Mouse (Mus musculus) liver, embryonic 12.5 days (tissue): Measurements from ENCODE around the gene Dpy19l1. TPM values are rescaled to one million over a fixed set of nuclear protein-coding genes. Genes with fewer than 3 reads are reported as not detected.

Experiments
- ATAC-seq: fragments of 200-750 bp; cut with Nextera tagmentation; 2 replicates; pipeline ENCODE4 v1.8.0; 2017; ENCODE audit warnings: moderate number of reproducible peaks, mild to moderate bottlenecking, moderate library complexity
- H3K27ac ChIP-seq: fragments of 300-500 bp; sonication (generic); 2 replicates; pipeline ENCODE4 v1.5.1; 2016; ENCODE audit warnings: mild to moderate bottlenecking
- H3K27me3 ChIP-seq: fragments of 300-500 bp; sonication (generic); replicated peaks from 2 replicates; pipeline ENCODE4 v1.6.1; 2016; ENCODE audit warnings: mild to moderate bottlenecking, moderate library complexity
- H3K36me3 ChIP-seq: fragments of 300-500 bp; sonication (generic); 2 replicates; pipeline ENCODE4 v1.6.1; 2016; ENCODE audit warnings: mild to moderate bottlenecking, moderate library complexity
- H3K4me1 ChIP-seq: fragments of 300-500 bp; sonication (generic); 2 replicates; pipeline ENCODE4 v1.6.1; 2016
- H3K4me2 ChIP-seq: fragments of 300-500 bp; sonication (generic); 2 replicates; pipeline ENCODE4 v1.6.1; 2016; ENCODE audit warnings: mild to moderate bottlenecking, moderate library complexity
- H3K4me3 ChIP-seq: fragments of 300-500 bp; sonication (generic); 2 replicates; pipeline ENCODE4 v1.5.1; 2016; ENCODE audit warnings: mild to moderate bottlenecking, moderate library complexity
- H3K9ac ChIP-seq: fragments of 300-500 bp; sonication (generic); 2 replicates; pipeline ENCODE4 v1.6.1; 2016; ENCODE audit warnings: mild to moderate bottlenecking, moderate library complexity
- H3K9me3 ChIP-seq: fragments of 300-500 bp; sonication (generic); replicated peaks from 2 replicates; pipeline ENCODE4 v1.6.1; 2016; ENCODE audit warnings: mild to moderate bottlenecking, moderate library complexity
- WGBS: fragments of 180-500 bp; shearing (Covaris S2); methylation state at CpG from one replicate; pipeline ENCODE4 v1.1.7; 2016; ENCODE audit not compliant: insufficient replicate concordance; 5-methylcytosine and 5-hydroxymethylcytosine counted together
- polyA plus RNA-seq: library from polyadenylated mRNA; unstranded; fragments of >200 nt; fragmentation: Nextera tagmentation; extraction: Ambion mirVana; gene quantifications from 2 replicates; pipeline ENCODE4 v1.2.1, GENCODE M21; 2016

The Dpy19l1 gene
- 27.4 and 30.8 TPM in 2 replicates for polyA plus RNA-seq

DNA sequence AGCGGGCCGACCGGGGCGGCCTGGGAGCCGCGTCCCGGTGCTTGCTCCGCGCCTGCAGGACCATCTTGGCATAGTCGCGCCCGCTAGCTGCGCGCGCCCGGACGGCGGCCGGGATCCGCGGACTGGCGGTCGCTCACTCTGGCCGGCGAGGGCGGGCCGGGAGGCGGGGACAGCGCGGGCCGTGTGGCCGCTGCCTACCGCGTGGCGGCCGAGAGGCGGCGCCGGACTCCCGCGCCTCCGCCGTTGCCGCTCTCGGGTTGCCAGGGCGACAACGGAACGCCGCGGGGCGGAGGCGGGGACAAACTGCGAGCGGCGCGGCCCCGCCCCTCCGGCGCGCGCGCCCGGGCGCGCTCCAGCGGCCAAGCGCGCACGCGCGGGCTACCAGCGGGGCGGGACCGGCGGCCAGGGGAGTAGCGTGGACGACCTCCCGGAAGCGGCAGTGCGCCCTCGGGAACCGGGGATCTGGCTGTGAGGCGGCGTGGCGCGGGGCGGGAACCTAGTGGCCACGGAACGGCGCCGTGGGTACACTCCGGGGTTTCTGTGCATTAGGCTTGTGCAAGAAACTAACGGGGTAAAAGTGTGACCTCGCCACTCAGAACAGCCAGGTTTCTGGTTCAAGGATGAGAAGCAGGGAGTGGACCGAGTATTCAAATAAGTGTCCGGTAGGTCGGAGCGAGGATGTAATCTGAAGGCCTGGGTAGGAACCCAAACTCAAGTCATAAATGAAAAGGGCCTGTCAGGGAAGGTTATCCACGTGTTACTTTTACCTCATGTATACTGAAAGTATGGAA, at the start of gene Dpy19l1:
Gene Dpy19l1 (minus strand): TSS at position 74 of the 791 bp plus-strand sequence.
- Histone ChIP-seq H3K4me1 (peaks cover 47% of the 10 kb centered on the region), H3K9ac (peak within 1 kb of the TSS; percentile 93), H3K27me3 (no peaks in the 10 kb centered on the region), H3K36me3 (peaks cover 7% of the 10 kb centered on the region), H3K9me3 (no peaks in the 10 kb centered on the region), H3K4me3 (peak within 1 kb of the TSS; percentile 85), H3K4me2 (peak within 1 kb of the TSS; percentile 74), H3K27ac (peak within 1 kb of the TSS; percentile 91)
- WGBS, result 0% methylated on average over 72 of the region's 99 CpGs
- peak; percentile 95 for ATAC-seq

DNA sequence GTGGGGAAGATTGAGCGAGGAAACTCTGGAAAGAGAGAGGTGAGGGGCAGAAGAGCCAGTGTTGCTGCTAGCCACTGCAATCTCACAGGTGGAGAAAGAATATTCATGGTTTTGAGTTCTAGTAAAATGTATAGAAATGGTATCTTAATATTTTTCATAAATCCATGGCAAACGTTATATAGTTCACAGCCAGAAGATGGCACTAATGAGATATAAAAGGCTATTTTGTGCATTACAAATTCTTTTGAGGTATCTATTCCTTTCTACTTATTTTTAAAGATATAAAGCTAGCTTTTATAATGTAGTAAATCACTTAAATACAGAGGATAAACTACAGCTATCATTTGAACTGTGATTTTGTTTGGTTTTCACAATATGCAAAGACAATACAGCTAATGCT, 35.2 kb upstream of the Dpy19l1 start:
- no peak overlapping the region for H3K9ac ChIP-seq
- H3K36me3 ChIP-seq, result no peaks in the 10 kb centered on the region
- H3K9me3 ChIP-seq, result no peaks in the 10 kb centered on the region
- no peaks in the 10 kb centered on the region for H3K4me1 ChIP-seq
- H3K4me3 ChIP-seq, result no peak overlapping the region
- no peak overlapping the region for H3K27ac ChIP-seq
- no peaks in the 10 kb centered on the region for H3K27me3 ChIP-seq
- no peak for ATAC-seq
- 24% methylated on average over 2 of the region's 2 CpGs for WGBS
- H3K4me2 ChIP-seq, result no peak overlapping the region

- H3K36me3 ChIP-seq, result no peaks in the 10 kb centered on the region
- no peak overlapping the region for H3K27ac ChIP-seq
- no peak overlapping the region for H3K4me3 ChIP-seq
- ATAC-seq, result no peak
- H3K4me1 ChIP-seq, result no peaks in the 10 kb centered on the region
- 48% methylated on average over 10 of the region's 10 CpGs for WGBS
- no peak overlapping the region for H3K9ac ChIP-seq
- no peaks in the 10 kb centered on the region for H3K27me3 ChIP-seq
- no peak overlapping the region for H3K4me2 ChIP-seq
- no peaks in the 10 kb centered on the region for H3K9me3 ChIP-seq
These were observed 13.7 kb upstream of the Dpy19l1 start for GRCm38 (mm10) chr9:24516575-24517139.

DNA sequence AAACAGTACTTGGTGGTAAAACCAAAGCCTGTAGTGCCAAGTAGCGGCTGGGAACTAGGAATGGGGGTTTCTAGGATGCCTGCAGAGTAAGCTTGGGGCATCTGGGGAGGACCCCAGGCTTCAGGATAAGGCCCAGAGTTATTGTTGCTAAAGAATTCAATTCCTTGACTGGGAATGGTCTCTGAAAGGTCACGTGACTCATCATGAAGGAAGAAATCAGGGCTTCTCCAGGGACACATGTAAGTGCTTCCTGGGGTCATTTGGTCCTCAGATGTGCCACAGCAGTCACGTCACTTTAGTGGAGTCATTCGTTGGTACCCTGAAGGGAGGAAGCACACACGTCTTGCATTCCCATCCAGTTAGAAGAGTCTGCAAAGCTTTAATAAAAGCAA, 11.1 kb upstream of the Dpy19l1 start:
- no peaks in the 10 kb centered on the region for H3K27me3 ChIP-seq
- H3K9ac ChIP-seq, result no peak overlapping the region
- H3K36me3 ChIP-seq, result no peaks in the 10 kb centered on the region
- no peak for ATAC-seq
- no peak overlapping the region for H3K4me2 ChIP-seq
- 61% methylated on average over 5 of the region's 5 CpGs for WGBS
- no peak overlapping the region for H3K4me3 ChIP-seq
- no peak overlapping the region for H3K27ac ChIP-seq
- no peaks in the 10 kb centered on the region for H3K4me1 ChIP-seq
- H3K9me3 ChIP-seq, result no peaks in the 10 kb centered on the region

GRCm38 (mm10) chr9:24513290-24514077, 10.5 kb upstream of the Dpy19l1 start:
- Histone ChIP-seq H3K9me3 (no peaks in the 10 kb centered on the region), H3K27me3 (no peaks in the 10 kb centered on the region), H3K36me3 (no peaks in the 10 kb centered on the region), H3K4me3 (no peak overlapping the region), H3K27ac (no peak overlapping the region), H3K4me2 (no peak overlapping the region), H3K4me1 (no peaks in the 10 kb centered on the region), H3K9ac (no peak overlapping the region)
- no peak for ATAC-seq
- 59% methylated on average over 9 of the region's 9 CpGs for WGBS

GRCm38 (mm10) chr9:24512121-24512539, 9.2 kb upstream of the Dpy19l1 start:
- Histone ChIP-seq H3K9ac (no peak overlapping the region), H3K4me1 (no peaks in the 10 kb centered on the region), H3K36me3 (no peaks in the 10 kb centered on the region), H3K4me3 (no peak overlapping the region), H3K27ac (no peak overlapping the region), H3K27me3 (no peaks in the 10 kb centered on the region), H3K9me3 (no peaks in the 10 kb centered on the region), H3K4me2 (no peak overlapping the region)
- WGBS, result 69% methylated on average over 5 of the region's 5 CpGs
- ATAC-seq, result no peak

- 74% methylated on average over 4 of the region's 4 CpGs for WGBS
These were observed 8.6 kb upstream of the Dpy19l1 start for GRCm38 (mm10) chr9:24511371-24512120.

DNA sequence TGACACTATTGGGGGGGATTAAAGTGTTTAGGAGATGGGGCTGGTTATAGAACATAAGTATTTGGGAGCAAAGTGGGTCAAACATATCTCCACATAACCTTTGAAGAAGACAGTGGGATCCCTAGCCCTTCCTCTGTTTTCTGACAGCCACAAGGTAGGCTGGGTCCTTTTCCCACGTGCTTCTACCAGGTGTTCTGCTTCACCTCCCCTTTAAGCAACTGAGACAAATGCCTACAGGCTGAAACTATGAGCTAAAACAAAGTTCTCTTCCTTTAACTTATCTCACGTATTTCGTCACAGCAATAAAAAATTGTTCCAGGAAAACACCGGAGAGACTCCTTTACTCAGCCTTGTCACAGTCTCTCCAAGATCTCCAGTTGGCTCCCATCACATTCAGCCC, 5.9 kb upstream of the Dpy19l1 start:
- H3K27me3 ChIP-seq, result no peaks in the 10 kb centered on the region

More at GRCm38 (mm10) chr9:24511371-24512120, 8.6 kb upstream of the Dpy19l1 start:
- Histone ChIP-seq H3K4me3 (no peak overlapping the region), H3K9me3 (no peaks in the 10 kb centered on the region), H3K36me3 (no peaks in the 10 kb centered on the region), H3K4me2 (no peak overlapping the region), H3K27ac (no peak overlapping the region), H3K4me1 (no peaks in the 10 kb centered on the region), H3K27me3 (no peaks in the 10 kb centered on the region), H3K9ac (no peak overlapping the region)
- no peak for ATAC-seq

DNA sequence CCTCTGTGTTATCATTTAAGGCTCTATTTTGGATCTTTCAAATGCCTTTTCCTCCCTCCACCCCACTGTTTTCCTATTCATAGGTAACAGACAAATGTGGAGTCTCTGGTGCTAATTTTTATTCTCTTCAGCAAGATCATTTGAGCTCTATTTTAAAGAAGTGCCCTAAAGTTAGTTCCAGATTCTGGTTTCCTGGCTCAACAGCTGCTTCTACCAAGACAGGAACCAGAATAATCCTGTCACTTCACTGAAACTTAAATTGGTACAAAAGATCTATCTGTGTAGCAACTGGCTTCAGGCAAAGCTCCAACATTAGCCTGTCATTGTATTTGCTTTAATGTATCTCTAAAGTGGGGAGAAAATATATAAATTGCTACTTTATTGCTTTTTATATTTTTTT, 3.6 kb upstream of the Dpy19l1 start:
- Histone ChIP-seq H3K27ac (no peak overlapping the region), H3K9me3 (no peaks in the 10 kb centered on the region), H3K36me3 (no peaks in the 10 kb centered on the region), H3K27me3 (no peaks in the 10 kb centered on the region), H3K4me2 (no peak overlapping the region), H3K4me3 (no peak overlapping the region), H3K4me1 (peaks cover 15% of the 10 kb centered on the region), H3K9ac (no peak overlapping the region)
- no peak for ATAC-seq

More for the DNA sequence above, 5.9 kb upstream of the Dpy19l1 start:
- Histone ChIP-seq H3K4me1 (0 out of 2 replicates have a peak, but pooled peaks cover 8% of the 10 kb centered on the region), H3K27ac (no peak overlapping the region), H3K4me3 (no peak overlapping the region), H3K9ac (no peak overlapping the region), H3K9me3 (no peaks in the 10 kb centered on the region), H3K4me2 (no peak overlapping the region), H3K36me3 (no peaks in the 10 kb centered on the region)
- no peak for ATAC-seq
- 72% methylated on average over 4 of the region's 4 CpGs for WGBS

DNA sequence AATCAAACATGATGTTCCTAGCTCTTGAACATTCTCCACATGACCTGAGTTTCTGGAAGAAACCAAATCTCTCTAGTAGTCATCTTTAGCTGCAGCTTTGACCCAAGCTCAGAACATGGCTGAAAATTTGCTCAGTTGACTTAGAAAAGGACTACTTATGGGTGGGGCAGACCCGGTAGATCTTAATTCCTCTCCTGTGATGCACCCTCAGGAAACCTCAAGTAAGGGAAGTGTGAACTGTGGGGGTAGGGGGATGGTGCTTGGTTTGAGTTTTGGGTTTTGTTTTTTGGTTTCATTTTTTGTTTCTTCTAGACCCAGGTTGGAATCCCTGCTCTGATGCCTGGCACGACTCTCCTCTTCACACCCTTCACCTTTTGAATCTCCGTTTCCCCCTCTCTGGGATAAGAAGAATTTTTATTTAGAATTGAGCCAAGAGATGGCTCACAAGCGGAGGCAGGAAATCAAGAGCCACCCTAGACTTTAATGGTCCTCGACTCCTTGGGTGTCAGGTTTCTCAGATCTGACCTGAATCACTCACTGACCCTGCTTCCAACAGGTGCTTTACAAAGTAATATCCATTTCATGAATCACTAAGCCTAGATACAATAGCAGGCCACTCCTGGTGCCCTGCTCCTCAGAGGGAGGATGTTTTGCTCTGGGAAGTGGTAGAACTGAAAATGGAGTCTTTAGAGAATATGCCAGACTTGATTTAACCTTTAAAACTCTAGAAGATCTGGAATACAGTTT, 2.2 kb upstream of the Dpy19l1 start:
- no peak overlapping the region for H3K9ac ChIP-seq
- no peaks in the 10 kb centered on the region for H3K9me3 ChIP-seq
- H3K4me2 ChIP-seq, result no peak overlapping the region
- H3K27me3 ChIP-seq, result no peaks in the 10 kb centered on the region
- ATAC-seq, result no peak
- H3K36me3 ChIP-seq, result no peaks in the 10 kb centered on the region
- WGBS, result 57% methylated on average over 5 of the region's 5 CpGs
- H3K4me1 ChIP-seq, result peaks cover 28% of the 10 kb centered on the region
- no peak overlapping the region for H3K4me3 ChIP-seq
- no peak overlapping the region for H3K27ac ChIP-seq

DNA sequence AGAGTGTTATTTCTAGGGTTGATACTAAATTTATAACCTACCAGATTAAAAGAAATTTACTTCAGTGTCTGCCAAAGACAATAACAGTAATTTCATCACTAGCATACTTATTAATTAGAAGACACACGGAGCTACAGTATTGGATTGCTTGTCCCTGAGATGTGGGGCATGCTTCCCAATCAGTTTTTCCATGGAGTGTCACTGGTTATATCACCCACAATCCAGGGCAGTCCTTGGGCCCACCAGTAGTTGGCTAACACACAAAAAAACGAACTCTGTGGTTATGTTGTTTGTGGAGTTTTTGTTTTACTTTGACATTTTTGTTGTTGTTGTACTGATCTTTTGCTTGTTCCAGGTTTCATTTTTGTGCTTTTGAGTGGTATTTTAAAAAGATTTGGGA, 1.4 kb upstream of the Dpy19l1 start:
- Histone ChIP-seq H3K27ac (no peak overlapping the region), H3K36me3 (no peaks in the 10 kb centered on the region), H3K4me2 (peak overlapping the region; percentile 33), H3K9me3 (no peaks in the 10 kb centered on the region), H3K9ac (no peak overlapping the region), H3K27me3 (no peaks in the 10 kb centered on the region), H3K4me1 (peaks cover 36% of the 10 kb centered on the region), H3K4me3 (no peak overlapping the region)
- no peak for ATAC-seq
- WGBS, result 67% methylated on average over 2 of the region's 2 CpGs
